In genomic region chr14:31251626-31252025, GRCm38 (mm10) we compare ENCODE assay signal across 8 mouse cellular contexts. TPM values are rescaled to one million over a fixed set of nuclear protein-coding genes. Genes with fewer than 3 reads are reported as not detected.
DNase-seq lines count a peak whose midpoint lies in the region; ATAC-seq lines count a peak whose summit lies in the region.
"Had no signal": no experiment of that assay in that cellular context is flagged by ENCODE, and none has a peak within 500 bp of the region (broad histone marks: within the 10 kb centered on the region; RNA-seq: fewer than 3 reads in every experiment).

No protein-coding gene starts in this region.

- 1% methylated on average over 18 of the region's 18 CpGs for WGBS in limb, embryonic 13.5 days
- under 1% methylated on average over 18 of the region's 18 CpGs for WGBS in stomach, embryonic 14.5 days

- H3K4me1 ChIP-seq in megakaryocyte, embryonic 14.5 days, result peaks cover 39% of the 10 kb centered on the region
- H3K4me1 ChIP-seq in limb, embryonic 13.5 days, result peaks cover 24% of the 10 kb centered on the region
- H3K4me1 ChIP-seq in stomach, embryonic 14.5 days (ENCODE audit: control insufficient read depth, insufficient read depth, low read length), result peaks cover 6% of the 10 kb centered on the region; the same call in 1 of the 2 replicates

- peak overlapping the region; percentile 99 for H3K9ac ChIP-seq in limb, embryonic 13.5 days
- peak overlapping the region; percentile 97 for H3K9ac ChIP-seq in stomach, embryonic 14.5 days (replicated peaks; ENCODE audit: low read depth, low read length)

- no peaks in the 10 kb centered on the region for H3K9me3 ChIP-seq in megakaryocyte, embryonic 14.5 days
- no peaks in the 10 kb centered on the region for H3K9me3 ChIP-seq in limb, embryonic 13.5 days
- H3K9me3 ChIP-seq in stomach, embryonic 14.5 days (ENCODE audit: control insufficient read depth, low read depth, low read length), result no peaks in the 10 kb centered on the region

- H3K4me3 ChIP-seq in megakaryocyte, embryonic 14.5 days (replicated peaks), result peak overlapping the region; percentile 98
- peak overlapping the region; percentile 98 for H3K4me3 ChIP-seq in limb, embryonic 13.5 days
- H3K4me3 ChIP-seq in stomach, embryonic 14.5 days (ENCODE audit: low read depth, low read length), result peak overlapping the region; percentile 96

- no peak for ATAC-seq in megakaryocyte, adult 5-6 weeks (ENCODE audit: poor library complexity, severe bottlenecking)
- ATAC-seq in erythroid progenitor cell, adult 5-6 weeks (replicated peaks; ENCODE audit: low FRiP score, poor library complexity, severe bottlenecking), result 0 out of 2 replicates have a peak, but pooled peaks have one; percentile 10
- no peak; the same call in 1 of the 2 replicates for ATAC-seq in limb, embryonic 13.5 days (ENCODE audit: low FRiP score, low read depth)
- ATAC-seq in stomach, embryonic 14.5 days (ENCODE audit: insufficient number of reproducible peaks, insufficient read depth, low FRiP score, low read depth), result peak; percentile 34; the same call in 1 of the 2 replicates
- ATAC-seq in granulocyte monocyte progenitor cell, adult 5-6 weeks (replicated peaks; ENCODE audit: poor library complexity, severe bottlenecking), result no peak

- H3K4me2 ChIP-seq in limb, embryonic 13.5 days (replicated peaks), result peak overlapping the region; percentile 90
- peak overlapping the region; percentile 82 for H3K4me2 ChIP-seq in stomach, embryonic 14.5 days (replicated peaks; ENCODE audit: low read depth, low read length)

- H3K27me3 ChIP-seq in megakaryocyte, embryonic 14.5 days (replicated peaks), result no peaks in the 10 kb centered on the region
- H3K27me3 ChIP-seq in limb, embryonic 13.5 days, result no peaks in the 10 kb centered on the region
- no peaks in the 10 kb centered on the region for H3K27me3 ChIP-seq in stomach, embryonic 14.5 days (ENCODE audit: control insufficient read depth, insufficient read depth, low read length)

- DNase-seq in left cerebral cortex, adult 18-20 months (ENCODE audit: low spot score in 2 of 2), result no peak

- peaks cover 60% of the 10 kb centered on the region for H3K36me3 ChIP-seq in megakaryocyte, embryonic 14.5 days (replicated peaks; ENCODE audit: low read length)
- peaks cover 42% of the 10 kb centered on the region for H3K36me3 ChIP-seq in limb, embryonic 13.5 days
- H3K36me3 ChIP-seq in stomach, embryonic 14.5 days (ENCODE audit: control insufficient read depth, insufficient read depth, low read length), result peaks cover 40% of the 10 kb centered on the region

- 0 out of 2 replicates have a peak overlapping the region, but pooled peaks have one; percentile 22 for H3K27ac ChIP-seq in limb, embryonic 13.5 days
- H3K27ac ChIP-seq in stomach, embryonic 14.5 days (ENCODE audit: low read length), result peak overlapping the region; percentile 77

RNA-seq across cellular contexts. Expression of gene Bap1, which starts 0.4 kb away (rescaled TPM):
- polyA plus RNA-seq in megakaryocyte, embryonic 14.5 days (2012; ENCODE audit: insufficient read depth, low replicate concordance), result 52.1 and 63.2 TPM in 2 replicates
- total RNA-seq in megakaryocyte, adult 5-6 weeks (2015), result 14.0 and 15.6 TPM in 2 replicates
- 30.4 and 31.8 TPM in 2 replicates for total RNA-seq in megakaryocyte, adult 5-6 weeks (2017)
- 15.5 and 23.8 TPM in 2 replicates for total RNA-seq in erythroid progenitor cell, adult 5-6 weeks (2015; ENCODE audit: low replicate concordance)
- total RNA-seq in erythroid progenitor cell, adult 5-6 weeks (2017; ENCODE audit: low replicate concordance), result 42.6 and 58.7 TPM in 2 replicates
- 103 and 104 TPM in 2 replicates for polyA plus RNA-seq in limb, embryonic 13.5 days (2015; fragmentation: Nextera tagmentation; extraction: Ambion mirVana)
- polyA plus RNA-seq in stomach, embryonic 14.5 days (2014; fragmentation: Nextera tagmentation; extraction: Ambion mirVana), result 73.1 and 73.7 TPM in 2 replicates
- 100 to 1,000 TPM; 145 TPM for total RNA-seq in left cerebral cortex, adult 18-20 months (2021)
- 29.9 and 40.9 TPM in 2 replicates for total RNA-seq in granulocyte monocyte progenitor cell, adult 5-6 weeks (2014; fragmentation: Nextera tagmentation)
- 47.9 and 54.8 TPM in 2 replicates for total RNA-seq in granulocyte monocyte progenitor cell, adult 5-6 weeks (2017)

RNA-seq across cellular contexts. Expression of gene Phf7, which starts 0.5 kb away (rescaled TPM):
- polyA plus RNA-seq in megakaryocyte, embryonic 14.5 days (2012; ENCODE audit: insufficient read depth, low replicate concordance), result 0.93 and 1.7 TPM in 2 replicates
- total RNA-seq in megakaryocyte, adult 5-6 weeks (2015), result 12.5 and 14.3 TPM in 2 replicates
- total RNA-seq in megakaryocyte, adult 5-6 weeks (2017), result 9.8 and 13.4 TPM in 2 replicates
- total RNA-seq in erythroid progenitor cell, adult 5-6 weeks (2015; ENCODE audit: low replicate concordance), result 2.1 and 7.2 TPM in 2 replicates
- total RNA-seq in erythroid progenitor cell, adult 5-6 weeks (2017; ENCODE audit: low replicate concordance), result 3.1 and 4.4 TPM in 2 replicates
- polyA plus RNA-seq in limb, embryonic 13.5 days (2015; fragmentation: Nextera tagmentation; extraction: Ambion mirVana), result 12.9 and 13.5 TPM in 2 replicates
- 11.3 and 13.5 TPM in 2 replicates for polyA plus RNA-seq in stomach, embryonic 14.5 days (2014; fragmentation: Nextera tagmentation; extraction: Ambion mirVana)
- total RNA-seq in left cerebral cortex, adult 18-20 months (2021), result 1 to 10 TPM; 3.2 to 4.1 TPM
- total RNA-seq in granulocyte monocyte progenitor cell, adult 5-6 weeks (2014; fragmentation: Nextera tagmentation), result 13.9 and 15.2 TPM in 2 replicates
- total RNA-seq in granulocyte monocyte progenitor cell, adult 5-6 weeks (2017), result 14.8 and 17.4 TPM in 2 replicates

RNA-seq across cellular contexts. Expression of gene Sema3g, which starts 34.0 kb away (rescaled TPM):
- not detected in 2 replicates for polyA plus RNA-seq in megakaryocyte, embryonic 14.5 days (2012; ENCODE audit: insufficient read depth, low replicate concordance)
- total RNA-seq in megakaryocyte, adult 5-6 weeks (2015), result not detected in 2 replicates
- not detected in 2 replicates for total RNA-seq in megakaryocyte, adult 5-6 weeks (2017)
- total RNA-seq in erythroid progenitor cell, adult 5-6 weeks (2015; ENCODE audit: low replicate concordance), result not detected in 2 replicates
- total RNA-seq in erythroid progenitor cell, adult 5-6 weeks (2017; ENCODE audit: low replicate concordance), result not detected in 2 replicates
- 1.1 and 1.3 TPM in 2 replicates for polyA plus RNA-seq in limb, embryonic 13.5 days (2015; fragmentation: Nextera tagmentation; extraction: Ambion mirVana)
- polyA plus RNA-seq in stomach, embryonic 14.5 days (2014; fragmentation: Nextera tagmentation; extraction: Ambion mirVana), result 0.34 and 0.43 TPM in 2 replicates
- total RNA-seq in left cerebral cortex, adult 18-20 months (2021), result 1 to 10 TPM; 4.7 to 5.3 TPM
- total RNA-seq in granulocyte monocyte progenitor cell, adult 5-6 weeks (2014; fragmentation: Nextera tagmentation), result 0.21 TPM in 1 of 2 replicates, not detected in the other
- total RNA-seq in granulocyte monocyte progenitor cell, adult 5-6 weeks (2017), result not detected in 2 replicates

RNA-seq across cellular contexts. Expression of gene Nisch, which starts 34.9 kb away (rescaled TPM):
- 148 and 152 TPM in 2 replicates for polyA plus RNA-seq in megakaryocyte, embryonic 14.5 days (2012; ENCODE audit: insufficient read depth, low replicate concordance)
- total RNA-seq in megakaryocyte, adult 5-6 weeks (2015), result 74.8 and 95.0 TPM in 2 replicates
- 65.6 and 79.0 TPM in 2 replicates for total RNA-seq in megakaryocyte, adult 5-6 weeks (2017)
- total RNA-seq in erythroid progenitor cell, adult 5-6 weeks (2015; ENCODE audit: low replicate concordance), result 55.1 and 59.1 TPM in 2 replicates
- total RNA-seq in erythroid progenitor cell, adult 5-6 weeks (2017; ENCODE audit: low replicate concordance), result 48.8 and 49.1 TPM in 2 replicates
- polyA plus RNA-seq in limb, embryonic 13.5 days (2015; fragmentation: Nextera tagmentation; extraction: Ambion mirVana), result 457 and 480 TPM in 2 replicates
- 347 and 368 TPM in 2 replicates for polyA plus RNA-seq in stomach, embryonic 14.5 days (2014; fragmentation: Nextera tagmentation; extraction: Ambion mirVana)
- total RNA-seq in left cerebral cortex, adult 18-20 months (2021), result 100 to 1,000 TPM; 359 to 363 TPM
- 137 and 211 TPM in 2 replicates for total RNA-seq in granulocyte monocyte progenitor cell, adult 5-6 weeks (2014; fragmentation: Nextera tagmentation)
- total RNA-seq in granulocyte monocyte progenitor cell, adult 5-6 weeks (2017), result 86.1 and 111 TPM in 2 replicates

RNA-seq across cellular contexts. Expression of gene Tnnc1, which starts 43.5 kb away (rescaled TPM):
- polyA plus RNA-seq in megakaryocyte, embryonic 14.5 days (2012; ENCODE audit: insufficient read depth, low replicate concordance), result 0.23 TPM in 1 of 2 replicates, not detected in the other
- 0.71 TPM in 1 of 2 replicates, not detected in the other for total RNA-seq in megakaryocyte, adult 5-6 weeks (2015)
- total RNA-seq in megakaryocyte, adult 5-6 weeks (2017), result not detected in 2 replicates
- not detected in 2 replicates for total RNA-seq in erythroid progenitor cell, adult 5-6 weeks (2015; ENCODE audit: low replicate concordance)
- not detected in 2 replicates for total RNA-seq in erythroid progenitor cell, adult 5-6 weeks (2017; ENCODE audit: low replicate concordance)
- 373 and 377 TPM in 2 replicates for polyA plus RNA-seq in limb, embryonic 13.5 days (2015; fragmentation: Nextera tagmentation; extraction: Ambion mirVana)
- 1.3 and 3.2 TPM in 2 replicates for polyA plus RNA-seq in stomach, embryonic 14.5 days (2014; fragmentation: Nextera tagmentation; extraction: Ambion mirVana)
- total RNA-seq in left cerebral cortex, adult 18-20 months (2021), result 10 to 100 TPM; 18.8 to 20.1 TPM
- 4.1 TPM in 1 of 2 replicates, not detected in the other for total RNA-seq in granulocyte monocyte progenitor cell, adult 5-6 weeks (2014; fragmentation: Nextera tagmentation)
- 0.82 TPM in 1 of 2 replicates, not detected in the other for total RNA-seq in granulocyte monocyte progenitor cell, adult 5-6 weeks (2017)
- total RNA-seq: neutrophil, adult 5-6 weeks had no signal

Comparison
In these comparisons a context has a peak if more than half of its experiments do, and no peak if none do; other contexts are left out.
1. ATAC-seq: peak in erythroid progenitor cell, adult 5-6 weeks (single experiment) and stomach, embryonic 14.5 days (single experiment); none in megakaryocyte, adult 5-6 weeks (single experiment), limb, embryonic 13.5 days (single experiment) and granulocyte monocyte progenitor cell, adult 5-6 weeks (single experiment).
2. RNA of gene Sema3g, which starts 34.0 kb away (total RNA-seq): 4.7 to 5.3 TPM in left cerebral cortex, adult 18-20 months; not detected in megakaryocyte, adult 5-6 weeks, not detected in erythroid progenitor cell, adult 5-6 weeks and 0.21 TPM in granulocyte monocyte progenitor cell, adult 5-6 weeks; every median in the first group is over 4 times any median in the second.
3. Peak in every context shown above with its lines, with median percentiles within 50 percentile points of each other: H3K4me3 ChIP-seq.